Mouse (Mus musculus) lung, embryonic 14.5 days (tissue): ENCODE measurements around the gene Cks1b. TPM values are rescaled to one million over a fixed set of nuclear protein-coding genes. Genes with fewer than 3 reads are reported as not detected.

Experiments used
- ATAC-seq: fragments of 200-750 bp; cut with Nextera tagmentation; 2 replicates; pipeline ENCODE4 v1.8.0; 2017; ENCODE audit warnings: mild to moderate bottlenecking, moderate TSS enrichment, moderate library complexity; ENCODE audit not compliant: insufficient read depth
- DNase-seq: peaks from one replicate; pipeline ENCODE4 v3.0.0-alpha.2; 2015
- H3K27ac ChIP-seq: fragments of 300-500 bp; sonication (generic); 2 replicates; pipeline ENCODE4 v1.5.1; 2014; ENCODE audit warnings: low read depth, mild to moderate bottlenecking, moderate library complexity
- H3K27me3 ChIP-seq: fragments of 300-500 bp; sonication (generic); 2 replicates; pipeline ENCODE4 v1.6.1; 2014; ENCODE audit warnings: low read length, control low read depth; ENCODE audit not compliant: insufficient read depth
- H3K36me3 ChIP-seq: fragments of 300-500 bp; sonication (generic); 2 replicates; pipeline ENCODE4 v1.6.1; 2014; ENCODE audit warnings: control low read depth; ENCODE audit not compliant: insufficient read depth
- H3K4me1 ChIP-seq: fragments of 300-500 bp; sonication (generic); 2 replicates; pipeline ENCODE4 v1.6.1; 2014; ENCODE audit warnings: antibody characterized with exemption, control low read depth; ENCODE audit not compliant: insufficient read depth
- H3K4me2 ChIP-seq: fragments of 300-500 bp; sonication (generic); 2 replicates; pipeline ENCODE4 v1.6.1; 2014; ENCODE audit warnings: mild to moderate bottlenecking
- H3K4me3 ChIP-seq: fragments of 300-500 bp; sonication (generic); 2 replicates; pipeline ENCODE4 v1.5.1; 2014; ENCODE audit warnings: low read depth, low read length
- H3K9ac ChIP-seq: fragments of 300-500 bp; sonication (generic); 2 replicates; pipeline ENCODE4 v1.6.1; 2014
- H3K9me3 ChIP-seq: fragments of 300-500 bp; sonication (generic); 2 replicates; pipeline ENCODE4 v1.6.1; 2016; ENCODE audit warnings: low read depth, low read length, control low read depth
- CTCF ChIP-seq: IDR thresholded peaks from 2 replicates; pipeline ENCODE4 v1.5.1; 2016; ENCODE audit warnings: antibody characterized with exemption, low read depth
- WGBS: fragments of 180-500 bp; shearing (Covaris S2); extraction: QIAGEN DNeasy Blood & Tissue Kit; methylation state at CpG from one replicate; pipeline ENCODE4 v1.1.7; 2014; 5-methylcytosine and 5-hydroxymethylcytosine counted together
- polyA plus RNA-seq: library from polyadenylated mRNA; unstranded; fragments of >200 nt; fragmentation: Nextera tagmentation; extraction: Ambion mirVana; gene quantifications from 2 replicates; pipeline ENCODE4 v1.2.1, GENCODE M21; 2014

The Cks1b gene
- polyA plus RNA-seq, 1 experiment from 2014 or later, result 692 TPM

DNA sequence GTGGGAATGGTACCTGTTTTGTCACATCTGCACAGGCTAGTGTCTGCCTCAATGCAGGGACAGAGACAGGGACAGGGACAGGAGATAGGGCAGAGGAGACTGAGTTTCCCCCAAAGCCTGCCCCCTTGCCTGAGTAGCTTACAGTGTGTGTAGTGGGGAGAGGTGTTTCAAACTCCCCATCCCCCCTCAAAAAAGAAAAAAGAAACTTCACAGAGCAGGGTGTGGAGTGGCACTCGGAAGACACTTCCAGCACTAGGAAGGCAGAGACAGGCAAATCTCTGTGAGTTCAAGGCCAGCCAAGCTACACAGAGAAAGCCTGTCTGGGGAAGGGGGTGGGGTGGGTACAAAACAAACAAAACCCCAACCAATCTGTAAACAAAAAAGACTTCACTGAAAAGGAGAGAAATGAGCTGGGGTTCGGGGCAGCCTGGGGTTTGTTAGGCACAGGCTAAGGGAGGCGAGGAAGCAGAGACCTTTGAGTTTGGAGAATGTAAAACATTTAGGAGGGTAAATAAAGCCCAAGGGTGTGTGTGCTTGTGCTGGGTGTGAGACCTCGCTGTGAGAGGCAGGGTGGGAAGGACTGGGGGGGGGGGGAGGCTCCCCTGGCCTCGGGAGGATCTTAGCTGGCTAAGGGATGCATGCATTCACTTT, 44.5 kb downstream of the Cks1b start:
- no peak for DNase-seq
- Histone ChIP-seq H3K27ac (no peak overlapping the region), H3K36me3 (no peaks in the 10 kb centered on the region), H3K4me1 (no peaks in the 10 kb centered on the region), H3K27me3 (no peaks in the 10 kb centered on the region), H3K9ac (no peak overlapping the region), H3K9me3 (no peaks in the 10 kb centered on the region), H3K4me3 (no peak overlapping the region), H3K4me2 (no peak overlapping the region)
- WGBS, result 25% methylated on average over 5 of the region's 5 CpGs
- no peak for ATAC-seq
- TF ChIP-seq CTCF, result no peak

DNA sequence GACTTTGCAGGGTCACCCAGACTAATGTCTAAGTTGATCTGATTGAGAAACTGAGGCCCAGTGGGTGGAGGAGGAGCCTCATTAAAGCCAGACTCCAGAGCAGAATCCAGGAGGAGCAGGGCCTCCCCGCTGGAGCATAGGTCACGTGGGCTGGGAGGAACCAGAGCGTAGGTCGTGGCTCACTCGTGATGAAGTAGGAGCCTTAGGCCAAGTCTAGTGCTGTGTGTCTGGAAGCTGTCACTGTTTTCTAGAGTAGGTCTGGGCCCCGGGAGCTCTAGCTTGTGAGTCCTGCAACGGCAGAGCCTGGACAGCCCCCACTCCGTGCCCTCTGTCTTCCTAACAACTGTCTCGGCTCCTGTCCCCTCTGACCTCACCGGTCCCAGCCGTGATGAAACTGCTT, 50.8 kb downstream of the Cks1b start:
- Histone ChIP-seq H3K27me3 (no peaks in the 10 kb centered on the region), H3K4me2 (no peak overlapping the region), H3K27ac (no peak overlapping the region), H3K36me3 (no peaks in the 10 kb centered on the region), H3K9me3 (no peaks in the 10 kb centered on the region), H3K4me3 (no peak overlapping the region), H3K4me1 (no peaks in the 10 kb centered on the region), H3K9ac (no peak overlapping the region)
- DNase-seq, result no peak
- TF ChIP-seq CTCF, result no peak
- 49% methylated on average over 11 of the region's 11 CpGs for WGBS
- no peak for ATAC-seq

DNA sequence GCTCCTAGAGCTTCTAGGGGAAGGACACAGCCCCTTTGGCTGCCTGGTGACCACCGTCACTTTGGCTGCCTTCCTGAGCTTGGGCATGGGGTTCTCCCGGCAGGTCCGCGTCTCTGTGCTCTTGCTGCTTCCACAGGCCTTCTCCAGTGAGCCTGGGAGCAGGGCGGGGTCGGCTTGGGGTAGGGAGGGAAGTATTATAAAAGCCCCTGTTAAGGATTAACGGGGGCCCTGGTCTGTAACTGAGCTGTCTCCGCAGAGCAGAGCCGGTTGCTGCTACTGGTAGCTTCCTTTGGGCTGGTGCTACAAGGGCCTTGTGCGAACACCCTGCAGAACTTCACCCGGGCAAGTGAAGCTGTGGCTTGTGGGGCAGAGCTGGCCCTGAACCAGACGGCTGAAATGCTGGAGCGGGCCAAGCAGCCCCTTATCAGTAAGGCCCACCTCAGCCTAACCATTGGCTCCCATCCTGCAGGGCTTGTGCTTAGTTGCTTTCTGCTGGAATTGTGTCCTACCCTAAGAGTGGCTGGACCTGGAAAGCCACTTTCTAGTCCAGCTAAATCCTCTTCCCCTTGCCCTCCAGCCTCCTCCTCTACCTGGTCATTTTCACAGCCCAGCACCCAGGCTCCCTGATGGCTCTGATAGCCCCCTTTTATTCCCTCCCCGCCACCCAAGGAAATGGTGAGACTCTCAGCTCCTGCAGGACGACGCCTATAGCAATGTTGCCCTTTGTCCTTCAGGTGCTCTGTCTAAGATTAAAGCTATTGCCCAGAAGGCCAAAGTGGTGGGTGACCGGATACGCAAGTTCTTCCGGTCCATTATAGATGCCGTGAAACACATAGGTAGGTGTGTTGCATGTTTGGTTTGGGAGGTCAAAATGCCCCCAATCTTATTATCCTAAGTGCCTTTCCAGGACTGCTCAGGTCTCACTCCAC, 52.4 kb downstream of the Cks1b start:
- H3K9me3 ChIP-seq, result no peaks in the 10 kb centered on the region
- H3K4me2 ChIP-seq, result no peak overlapping the region
- no peak for DNase-seq
- no peaks in the 10 kb centered on the region for H3K27me3 ChIP-seq
- 62% methylated on average over 20 of the region's 20 CpGs for WGBS
- no peaks in the 10 kb centered on the region for H3K36me3 ChIP-seq
- TF ChIP-seq CTCF, result no peak
- H3K27ac ChIP-seq, result no peak overlapping the region
- no peak for ATAC-seq
- no peaks in the 10 kb centered on the region for H3K4me1 ChIP-seq
- H3K4me3 ChIP-seq, result no peak overlapping the region
- no peak overlapping the region for H3K9ac ChIP-seq

Other genes with a start within 250 kb of the Cks1b start
- gene Scamp3, start 240.9 kb downstream of the Cks1b start, polyA plus RNA-seq, result 90.2 and 98.9 TPM in 2 replicates
- 18.2 and 19.4 TPM in 2 replicates for gene Fam189b, start 235.2 kb downstream of the Cks1b start, polyA plus RNA-seq
- gene Gba, start 215.5 kb downstream of the Cks1b start, polyA plus RNA-seq, result 34.4 and 35.5 TPM in 2 replicates
- 33.6 and 39.9 TPM in 2 replicates for gene Thbs3, start 203.2 kb downstream of the Cks1b start, polyA plus RNA-seq
- 193 and 212 TPM in 2 replicates for gene Mtx1, start 191.3 kb downstream of the Cks1b start, polyA plus RNA-seq
- 43.0 and 50.4 TPM in 2 replicates for gene Muc1, start 189.3 kb downstream of the Cks1b start, polyA plus RNA-seq
- 293 and 312 TPM in 2 replicates for gene Krtcap2, start 172.4 kb downstream of the Cks1b start, polyA plus RNA-seq
- 5.7 and 6.3 TPM in 2 replicates for gene Trim46, start 172.1 kb downstream of the Cks1b start, polyA plus RNA-seq
- gene Dpm3, start 159.0 kb downstream of the Cks1b start, polyA plus RNA-seq, result 118 and 119 TPM in 2 replicates
- gene Slc50a1, start 147.8 kb downstream of the Cks1b start, polyA plus RNA-seq, result 58.5 and 60.2 TPM in 2 replicates
- gene Efna1, start 137.2 kb downstream of the Cks1b start, polyA plus RNA-seq, result 68.3 and 70.4 TPM in 2 replicates
- 4.7 and 5.8 TPM in 2 replicates for gene Efna3, start 95.4 kb downstream of the Cks1b start, polyA plus RNA-seq
- gene Efna4, start 80.4 kb downstream of the Cks1b start, polyA plus RNA-seq, result 24.6 and 27.0 TPM in 2 replicates
- gene Adam15, start 68.4 kb downstream of the Cks1b start, polyA plus RNA-seq, result 32.7 and 36.7 TPM in 2 replicates
- 0.17 TPM in 1 of 2 replicates, not detected in the other for gene Dcst2, start 56.4 kb downstream of the Cks1b start, polyA plus RNA-seq
- gene Dcst1, start 53.1 kb downstream of the Cks1b start, polyA plus RNA-seq, result 0.11 TPM in 1 of 2 replicates, not detected in the other
- 1.6 and 1.7 TPM in 2 replicates for gene Zbtb7b, start 23.6 kb downstream of the Cks1b start, polyA plus RNA-seq
- 0.19 and 0.33 TPM in 2 replicates for gene Lenep, start 15.6 kb downstream of the Cks1b start, polyA plus RNA-seq
- 18.1 and 18.2 TPM in 2 replicates for gene Flad1, start 6.5 kb downstream of the Cks1b start, polyA plus RNA-seq
- gene Shc1, start 60 bp upstream of the Cks1b start, polyA plus RNA-seq, result 69.5 and 75.2 TPM in 2 replicates
- 54.0 and 56.8 TPM in 2 replicates for gene Pygo2, start 11.8 kb upstream of the Cks1b start, polyA plus RNA-seq
- 13.6 and 14.7 TPM in 2 replicates for gene Pbxip1, start 18.3 kb upstream of the Cks1b start, polyA plus RNA-seq
- gene Pmvk, start 36.2 kb upstream of the Cks1b start, polyA plus RNA-seq, result 46.2 and 48.0 TPM in 2 replicates
- gene Kcnn3, start 101.8 kb upstream of the Cks1b start, polyA plus RNA-seq, result 1.0 TPM in 2 replicates